Mouse (Mus musculus) erythroid progenitor cell, adult 5-6 weeks (primary cell): ENCODE results near the gene Polr1e. TPM values are rescaled to one million over a fixed set of nuclear protein-coding genes. Genes with fewer than 3 reads are reported as not detected.
"Not testable (repeated sequence)": the region's sequence is repeated elsewhere in the genome, so short reads cannot be mapped to it uniquely, and the experiment has no call there.

Source experiments
- ATAC-seq: replicated peaks from 2 replicates; pipeline ENCODE4 v1.8.0; 2016; ENCODE audit warnings: moderate number of reproducible peaks, mild to moderate bottlenecking, moderate TSS enrichment, inconsistent platforms; ENCODE audit not compliant: poor library complexity, low FRiP score, severe bottlenecking
- total RNA-seq, 2 experiments: library from RNA; stranded (forward) in 1 of 2; stranded (reverse) in 1 of 2; fragments of 150-400 nt in 1 of 2; fragments of 186-747, 209-891 nt in 1 of 2; gene quantifications; 2 replicates each; pipeline versions ENCODE4 v1.2.3 to v1.2.4; 2015 to 2017; ENCODE audit warnings: low replicate concordance in 2 of 2

Gene Polr1e
- total RNA-seq, 2 experiments from 2014 or later: 12.1 to 12.6 TPM

DNA sequence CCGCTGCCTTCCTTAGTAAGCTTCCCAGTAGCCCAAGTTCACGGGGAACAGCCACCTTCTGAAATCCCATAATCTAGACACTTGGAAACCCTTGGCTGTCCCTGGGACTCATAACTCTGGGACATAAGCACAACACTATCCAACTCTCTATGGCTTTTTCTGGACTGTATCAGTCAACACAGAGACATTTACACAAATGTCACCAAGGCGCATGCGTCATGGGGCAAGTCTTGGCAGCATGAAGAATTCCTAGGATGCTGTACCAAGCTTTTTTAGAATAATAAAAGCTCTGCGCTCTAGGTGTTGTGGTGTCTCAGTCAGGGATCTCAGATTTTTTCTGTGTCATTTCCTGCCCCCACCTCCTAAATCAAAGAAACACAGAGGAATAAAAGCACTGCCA is 28.3 kb downstream of the Polr1e start:
- no peak for ATAC-seq

- ATAC-seq: no peak
Measured at GRCm38 (mm10) chr4:45047286-45047887, 29.0 kb downstream of the Polr1e start.

GRCm38 (mm10) chr4:45047956-45048355 is 29.6 kb downstream of the Polr1e start:
- no peak for ATAC-seq

- ATAC-seq: peak; percentile 40; the same call in 1 of the 2 replicates
Measured at GRCm38 (mm10) chr4:45054862-45055261, 36.5 kb downstream of the Polr1e start.

DNA sequence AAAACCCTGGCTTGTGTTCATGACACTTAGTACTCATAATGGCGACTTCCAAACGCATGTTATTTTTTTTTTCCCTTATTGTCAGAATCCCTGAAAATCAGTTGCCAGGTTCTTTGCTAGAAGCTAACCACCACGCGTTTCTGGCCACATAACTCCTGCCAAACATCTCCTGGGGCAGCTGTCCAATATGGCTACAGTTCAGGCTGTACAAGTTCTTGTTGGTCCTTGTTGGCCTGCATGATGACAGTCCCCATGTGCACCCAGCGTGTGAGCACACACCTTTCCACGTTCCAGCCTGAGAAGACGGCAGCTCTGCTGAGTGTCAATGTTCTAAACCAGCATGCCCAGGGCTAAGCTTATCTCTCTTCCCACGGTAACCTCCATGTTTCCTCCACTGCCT is 37.1 kb downstream of the Polr1e start:
- ATAC-seq: no peak

GRCm38 (mm10) chr4:45063836-45064235 is 45.5 kb downstream of the Polr1e start:
- ATAC-seq: not testable (repeated sequence)

- ATAC-seq: no peak
Measured at GRCm38 (mm10) chr4:45064577-45064976, 46.2 kb downstream of the Polr1e start.

DNA sequence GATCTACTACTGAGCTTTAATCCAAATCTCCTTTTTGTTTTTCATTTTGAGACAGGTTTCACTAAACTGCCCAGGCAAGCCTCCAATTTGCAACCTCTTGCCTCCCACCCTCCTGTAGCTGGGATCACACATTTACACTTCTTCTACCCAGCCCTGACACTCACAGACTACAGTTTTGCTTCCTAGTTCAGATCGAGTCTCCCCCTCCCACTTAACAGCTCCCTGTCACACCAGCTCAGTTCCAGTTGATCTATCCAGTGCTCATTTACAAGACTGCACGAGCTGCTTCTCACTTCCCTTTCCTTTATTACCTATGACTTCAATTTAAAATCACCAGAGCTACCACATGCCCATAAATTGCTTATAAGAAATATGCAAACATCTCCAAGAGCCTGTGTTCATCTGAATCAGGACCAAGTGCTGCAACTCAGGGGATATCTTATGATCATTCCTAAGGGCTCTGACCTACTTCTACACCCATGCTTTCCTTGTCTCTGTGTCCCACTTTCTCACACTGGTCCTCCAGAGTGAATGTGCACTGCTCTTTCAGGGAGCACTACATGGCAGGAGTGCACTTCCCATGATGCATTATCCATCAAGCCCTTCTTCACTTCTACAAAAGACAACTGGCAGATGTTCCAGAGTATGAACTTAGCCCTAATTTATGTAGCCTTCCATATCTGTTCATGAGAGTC is 47.8 kb downstream of the Polr1e start:
- ATAC-seq: no peak

GRCm38 (mm10) chr4:45067742-45068141 is 49.4 kb downstream of the Polr1e start:
- no peak for ATAC-seq

GRCm38 (mm10) chr4:45072261-45072973 is 54.0 kb downstream of the Polr1e start:
- ATAC-seq: no peak

DNA sequence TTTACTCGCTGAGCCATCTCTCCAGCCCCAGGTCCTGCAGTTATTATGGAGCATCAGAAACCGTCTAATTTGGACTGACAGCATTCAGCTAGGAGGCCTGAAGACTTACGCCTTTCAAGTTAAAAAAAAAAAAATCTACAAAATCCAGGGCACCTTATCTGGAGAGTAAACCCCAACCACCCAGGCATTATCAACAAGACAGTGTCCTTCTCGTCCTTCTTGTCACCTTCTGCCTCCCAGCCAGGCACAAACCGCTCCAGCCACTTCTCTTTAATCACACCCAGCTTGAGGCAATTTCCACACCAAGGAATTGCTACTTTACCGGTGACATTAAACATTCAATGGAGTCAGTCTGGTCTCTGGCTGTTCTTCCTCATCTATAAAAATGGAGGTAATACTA is 55.2 kb downstream of the Polr1e start:
- peak; percentile 74 for ATAC-seq

- not testable (repeated sequence) for ATAC-seq
Measured at GRCm38 (mm10) chr4:45081041-45081440, 62.7 kb downstream of the Polr1e start.

- no peak for ATAC-seq
Measured at GRCm38 (mm10) chr4:45082951-45083350, 64.6 kb downstream of the Polr1e start.

DNA sequence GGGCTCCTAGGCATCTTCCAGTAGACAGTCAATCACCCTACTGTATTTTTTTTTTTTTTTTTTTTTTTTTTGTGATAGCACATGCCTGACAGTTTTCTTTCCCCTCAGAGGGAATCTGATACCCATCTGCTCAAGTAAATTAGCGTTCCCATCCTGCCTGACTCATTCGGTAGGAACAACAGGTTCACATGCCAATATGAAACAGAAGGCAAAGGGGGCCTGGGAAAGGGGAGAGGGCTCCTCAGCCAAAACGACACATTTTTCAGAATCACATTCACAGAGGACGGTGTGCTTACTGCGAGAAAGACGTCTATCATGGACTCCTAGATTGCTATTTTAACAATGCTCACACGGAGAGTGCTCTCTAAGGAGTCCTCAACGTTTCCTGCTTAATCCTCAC is 65.1 kb downstream of the Polr1e start:
- ATAC-seq: no peak

GRCm38 (mm10) chr4:45084021-45084894 is 65.9 kb downstream of the Polr1e start, which contains the start of gene Fbxo10:
Gene Fbxo10 (minus strand): TSS chr4:45084604.
- peak; percentile 97 for ATAC-seq

- no peak for ATAC-seq
Measured at GRCm38 (mm10) chr4:45084895-45085290, 66.5 kb downstream of the Polr1e start.
